8 mouse cellular contexts compared by ENCODE assay signal in genomic region chr3:93360045-93360444, GRCm38 (mm10). TPM values are rescaled to one million over a fixed set of nuclear protein-coding genes. Genes with fewer than 3 reads are reported as not detected.
DNase-seq lines count a peak whose midpoint lies in the region; TF ChIP-seq lines count a peak whose summit lies in the region.
"Had no signal": no experiment of that assay in that cellular context is flagged by ENCODE, and none has a peak within 500 bp of the region (broad histone marks: within the 10 kb centered on the region; RNA-seq: fewer than 3 reads in every experiment).

No protein-coding gene starts in this region.

- TF ChIP-seq POLR2A in bone marrow macrophage, adult 2 months (IDR thresholded peaks at IDR 0.05; ENCODE audit: borderline replicate concordance, low read depth, low read length) = no peak

- DNase-seq in 3134 (ENCODE audit: extremely low read depth, insufficient read length, low spot score) = peak; percentile 57
- peak; percentile 62 for DNase-seq in 416B (ENCODE audit: low read depth)
- DNase-seq in gastrocnemius, adult 18-20 months (ENCODE audit: low spot score) = peak; percentile 47
- DNase-seq in layer of hippocampus, adult 2 months (ENCODE audit: low spot score in 2 of 2) = peak; percentile 45 to 78
- peak; percentile 18 for DNase-seq in lung, postnatal 25 days (ENCODE audit: low spot score)
- peak; percentile 26 to 76 for DNase-seq in spleen, postnatal 4 days (ENCODE audit: low spot score in 2 of 2)

- H3K27ac ChIP-seq in bone marrow macrophage, adult 2 months (ENCODE audit: insufficient read depth, low read depth, low read length) = no peak overlapping the region
- H3K27ac ChIP-seq in layer of hippocampus, adult 2 months = no peak overlapping the region

- H3K4me3 ChIP-seq in bone marrow macrophage, adult 2 months (ENCODE audit: insufficient read depth, low read length) = no peak overlapping the region
- no peak overlapping the region for H3K4me3 ChIP-seq in layer of hippocampus, adult 2 months

- H3K4me1 ChIP-seq in bone marrow macrophage, adult 2 months (ENCODE audit: control insufficient read depth, insufficient read depth, low read length) = no peaks in the 10 kb centered on the region

- TF ChIP-seq CTCF in bone marrow macrophage, adult 2 months (IDR thresholded peaks at IDR 0.05; ENCODE audit: low read depth, low read length) = peak; percentile 77
- TF ChIP-seq CTCF in layer of hippocampus, adult 2 months (conservative IDR thresholded peaks at IDR 0.05) = peak; percentile 88

RNA-seq across cellular contexts. Expression of gene Rptn, which starts 33.5 kb away (rescaled TPM):
- polyA plus RNA-seq in bone marrow macrophage, adult 2 months (2012; ENCODE audit: insufficient read depth, insufficient read length, missing spikeins) = not detected in 2 replicates
- not detected for total RNA-seq in gastrocnemius, adult 18-20 months (2021)
- total RNA-seq in layer of hippocampus, adult 2 months (2021) = not detected

RNA-seq across cellular contexts. Expression of gene Hrnr, which starts 40.5 kb away (rescaled TPM):
- polyA plus RNA-seq in bone marrow macrophage, adult 2 months (2012; ENCODE audit: insufficient read depth, insufficient read length, missing spikeins) = not detected in 2 replicates
- total RNA-seq in gastrocnemius, adult 18-20 months (2021) = not detected
- not detected for total RNA-seq in layer of hippocampus, adult 2 months (2021)
- polyA plus RNA-seq: large intestine, adult 2 months had no signal
